In genomic region chr4:129881661-129882060, GRCm38 (mm10) we compare ENCODE assay signal across 15 mouse cellular contexts. TPM values are rescaled to one million over a fixed set of nuclear protein-coding genes. Genes with fewer than 3 reads are reported as not detected.
DNase-seq lines count a peak whose midpoint lies in the region; ATAC-seq and TF ChIP-seq lines count a peak whose summit lies in the region.
"Had no signal": no experiment of that assay in that cellular context is flagged by ENCODE, and none has a peak within 500 bp of the region (broad histone marks: within the 10 kb centered on the region; RNA-seq: fewer than 3 reads in every experiment).

No protein-coding gene starts in this region.

- 34% methylated on average over 3 of the region's 3 CpGs for WGBS in kidney, embryonic 15.5 days
- 30% methylated on average over 3 of the region's 3 CpGs for WGBS in limb, embryonic 10.5 days

- H3K4me1 ChIP-seq in kidney, embryonic 15.5 days: peaks cover 32% of the 10 kb centered on the region
- H3K4me1 ChIP-seq in MEL (ENCODE audit: control insufficient read depth in 1 of 2, insufficient read depth in 2 of 2, low read length in 2 of 2): peaks cover 3 to 10% of the 10 kb centered on the region in 2 experiments
- peaks cover 43% of the 10 kb centered on the region for H3K4me1 ChIP-seq in limb, embryonic 10.5 days

- no peak overlapping the region for H3K9ac ChIP-seq in kidney, embryonic 15.5 days
- H3K9ac ChIP-seq in MEL (ENCODE audit: control insufficient read depth, low read depth, low read length, poor library complexity, severe bottlenecking): peak overlapping the region; percentile 65
- H3K9ac ChIP-seq: liver, embryonic 14.5 days had no signal

- no peak for TF ChIP-seq CTCF in MEL (IDR thresholded peaks at IDR 0.05 in 2 of 3, conservative IDR thresholded peaks at IDR 0.05 in 1 of 3; ENCODE audit: control insufficient read depth in 1 of 3, insufficient read depth in 1 of 3, low read depth in 2 of 3, low read length in 3 of 3, poor library complexity in 1 of 3, severe bottlenecking in 1 of 3)

- H3K79me2 ChIP-seq in MEL (ENCODE audit: control insufficient read depth, insufficient read depth, low read length, poor library complexity): peaks cover 1% of the 10 kb centered on the region; the same call in 1 of the 2 replicates

- no peaks in the 10 kb centered on the region for H3K9me3 ChIP-seq in kidney, embryonic 15.5 days (replicated peaks)
- no peaks in the 10 kb centered on the region for H3K9me3 ChIP-seq in MEL (replicated peaks; ENCODE audit: insufficient read depth, low read length)
- no peaks in the 10 kb centered on the region for H3K9me3 ChIP-seq in limb, embryonic 10.5 days (replicated peaks)

- H3K27ac ChIP-seq in kidney, embryonic 15.5 days: peak overlapping the region; percentile 60; the same call in 1 of the 2 replicates
- H3K27ac ChIP-seq in MEL (ENCODE audit: control insufficient read depth, low read depth, low read length): peak overlapping the region; percentile 64
- H3K27ac ChIP-seq in limb, embryonic 10.5 days: peak overlapping the region; percentile 12; the same call in 1 of the 2 replicates
- H3K27ac ChIP-seq: liver, embryonic 14.5 days had no signal

- no peak for TF ChIP-seq POLR2A in MEL (IDR thresholded peaks at IDR 0.05; ENCODE audit: control insufficient read depth in 1 of 2, insufficient read depth in 1 of 2, low read depth in 1 of 2, low read length in 2 of 2, poor library complexity in 1 of 2)

- no peaks in the 10 kb centered on the region for H3K36me3 ChIP-seq in kidney, embryonic 15.5 days
- H3K36me3 ChIP-seq in MEL (ENCODE audit: control insufficient read depth in 1 of 2, insufficient read depth in 2 of 2, low read length in 2 of 2): peaks cover 0 to 2% of the 10 kb centered on the region in 2 experiments; a peak in 1 of 4 replicates
- H3K36me3 ChIP-seq in limb, embryonic 10.5 days: no peaks in the 10 kb centered on the region

- no peak overlapping the region for H3K4me3 ChIP-seq in kidney, embryonic 15.5 days (replicated peaks)
- peak overlapping the region in 1 of 2 experiments; percentile 51; a peak in 2 of 4 replicates for H3K4me3 ChIP-seq in MEL (ENCODE audit: control insufficient read depth in 1 of 2, insufficient read depth in 1 of 2, low read depth in 2 of 2, low read length in 2 of 2)
- no peak overlapping the region for H3K4me3 ChIP-seq in limb, embryonic 10.5 days
- H3K4me3 ChIP-seq: erythroblast, embryonic 14.5 days had no signal

- no peak for TF ChIP-seq RAD21 in MEL (IDR thresholded peaks at IDR 0.05; ENCODE audit: low read depth, low read length)

- no peak for ATAC-seq in kidney, embryonic 15.5 days (replicated peaks; ENCODE audit: low FRiP score)

- no peak for TF ChIP-seq EP300 in MEL (IDR thresholded peaks at IDR 0.05; ENCODE audit: low read depth in 1 of 2, low read length in 2 of 2)

- no peaks in the 10 kb centered on the region for H3K27me3 ChIP-seq in kidney, embryonic 15.5 days
- H3K27me3 ChIP-seq in MEL (ENCODE audit: control insufficient read depth in 1 of 2, insufficient read depth in 2 of 2, low read length in 2 of 2): no peaks in the 10 kb centered on the region
- no peaks in the 10 kb centered on the region for H3K27me3 ChIP-seq in limb, embryonic 10.5 days (ENCODE audit: low read depth, poor library complexity, severe bottlenecking)

- peak; percentile 15 for DNase-seq in embryo, embryonic 10.5 days (ENCODE audit: low spot score)
- DNase-seq in embryo, embryonic 11 days: no peak
- DNase-seq in kidney, postnatal 25 days: no peak
- DNase-seq in MEL (ENCODE audit: low read depth, low spot score): no peak
- no peak for DNase-seq in limb, embryonic 10.5 days (ENCODE audit: low spot score)
- DNase-seq in left cerebral cortex, postnatal 36 days (ENCODE audit: low spot score in 2 of 2): no peak
- no peak for DNase-seq in ovary, postnatal 10 days (ENCODE audit: low spot score)
- DNase-seq: cerebellum, adult 18-20 months; gastrocnemius, postnatal 36 days; kidney, adult 18-20 months; layer of hippocampus, adult 9-11 months had no signal

- intact Hi-C loops in left cerebral cortex, postnatal 36 days (cut with DNase I): no loop called here

- no peak overlapping the region for H3K4me2 ChIP-seq in kidney, embryonic 15.5 days

TF ChIP-seq in MEL, 35 proteins besides CTCF, POLR2A, EP300 and RAD21:
- TF ChIP-seq GABPA (IDR thresholded peaks at IDR 0.05; ENCODE audit: low read depth, low read length): no peak
- no peak for TF ChIP-seq USF1 (IDR thresholded peaks at IDR 0.05; ENCODE audit: low read depth, low read length)
- TF ChIP-seq NELFE (IDR thresholded peaks at IDR 0.05; ENCODE audit: low read depth, low read length): no peak
- TF ChIP-seq GATA1 (IDR thresholded peaks at IDR 0.05; ENCODE audit: low read depth, low read length): no peak
- no peak for TF ChIP-seq E2F4 (IDR thresholded peaks at IDR 0.05; ENCODE audit: borderline replicate concordance, low read depth, low read length)
- TF ChIP-seq CHD2 (IDR thresholded peaks at IDR 0.05; ENCODE audit: low read length): no peak
- TF ChIP-seq ZMIZ1 (IDR thresholded peaks at IDR 0.05; ENCODE audit: low read depth, low read length): no peak
- no peak for TF ChIP-seq JUND (IDR thresholded peaks at IDR 0.05; ENCODE audit: low read depth, low read length)
- no peak for TF ChIP-seq MAFK (IDR thresholded peaks at IDR 0.05; ENCODE audit: borderline replicate concordance, low read depth, low read length)
- no peak for TF ChIP-seq MYC (IDR thresholded peaks at IDR 0.05; ENCODE audit: low read depth, low read length)

RNA-seq across cellular contexts. Expression of gene Spocd1, which starts 47.4 kb away (rescaled TPM):
- polyA plus RNA-seq in kidney, embryonic 15.5 days (2015; fragmentation: Nextera tagmentation; extraction: Ambion mirVana): not detected in 2 replicates
- not detected in 2 replicates for total RNA-seq in MEL (2012; rRNA removed)
- under 1 TPM in 1 of 2 experiments, not detected in 1; 0.03 TPM for polyA plus RNA-seq in MEL (2012; ENCODE audit: insufficient read depth in 1 of 2, insufficient read length in 2 of 2, low read depth in 1 of 2, low replicate concordance in 2 of 2, missing spikeins in 1 of 2)
- 0.06 TPM in 1 of 2 replicates, not detected in the other for polyA plus RNA-seq in limb, embryonic 10.5 days (2016; fragmentation: Nextera tagmentation; extraction: Ambion mirVana)
- total RNA-seq in left cerebral cortex, postnatal 36 days (2021): under 1 TPM; 0.22 to 0.48 TPM
- total RNA-seq: gastrocnemius, postnatal 36 days; midbrain, postnatal 0 days had no signal
- polyA plus RNA-seq: erythroblast, embryonic 14.5 days had no signal

Comparison
In these comparisons a context has a peak if more than half of its experiments do, and no peak if none do; other contexts are left out.
1. H3K27ac ChIP-seq: peak in every context shown above with its lines; median percentile 64 in MEL; 60 in kidney, embryonic 15.5 days; 12 in limb, embryonic 10.5 days.